Mouse (Mus musculus) monocyte, adult 2 months (primary cell): ENCODE results near the gene Uchl3.

Experiments used
- DNase-seq, 2 experiments: peaks; one replicate each; pipeline ENCODE4 v3.0.0; 2022; ENCODE audit warnings: low spot score in 2 of 2, low read depth in 1 of 2

The Uchl3 gene

DNA sequence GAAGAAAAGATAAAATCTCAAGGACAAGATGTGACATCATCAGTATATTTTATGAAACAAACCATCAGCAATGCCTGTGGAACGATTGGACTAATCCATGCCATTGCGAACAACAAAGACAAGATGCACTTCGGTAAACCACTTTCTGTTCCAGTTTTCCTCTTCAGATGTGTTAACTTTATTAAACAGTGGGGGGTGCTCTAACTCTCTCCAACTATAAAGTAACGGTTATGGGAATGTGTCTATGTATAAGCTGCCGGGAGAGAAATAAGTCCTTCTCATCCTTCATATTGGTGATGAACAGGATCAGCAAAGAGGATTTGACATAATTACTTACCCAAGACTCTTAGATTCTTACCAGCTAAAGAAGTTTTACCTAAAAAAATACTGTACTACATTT, 12.8 kb downstream of the Uchl3 start:
- no peak for DNase-seq

DNA sequence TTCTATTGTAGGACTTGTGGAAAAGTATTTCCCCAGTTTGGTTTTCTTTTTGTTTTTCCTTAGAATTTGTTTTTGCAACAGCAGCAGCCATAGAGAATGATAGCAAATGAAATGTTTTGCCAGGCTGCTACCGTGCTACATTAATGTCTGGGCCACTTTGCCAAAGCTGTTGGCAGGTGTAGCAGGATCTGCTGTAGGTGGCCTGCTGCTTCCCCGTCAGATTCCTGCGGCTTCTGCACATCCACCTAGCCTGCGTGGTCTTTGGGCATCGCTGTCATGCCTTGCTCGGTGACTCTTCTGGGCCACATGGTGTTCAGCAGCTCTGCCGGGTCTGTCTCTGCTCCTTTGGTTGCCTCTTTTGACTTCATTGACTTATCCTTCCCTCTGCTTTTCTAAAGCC, 14.9 kb downstream of the Uchl3 start:
- DNase-seq: no peak

DNA sequence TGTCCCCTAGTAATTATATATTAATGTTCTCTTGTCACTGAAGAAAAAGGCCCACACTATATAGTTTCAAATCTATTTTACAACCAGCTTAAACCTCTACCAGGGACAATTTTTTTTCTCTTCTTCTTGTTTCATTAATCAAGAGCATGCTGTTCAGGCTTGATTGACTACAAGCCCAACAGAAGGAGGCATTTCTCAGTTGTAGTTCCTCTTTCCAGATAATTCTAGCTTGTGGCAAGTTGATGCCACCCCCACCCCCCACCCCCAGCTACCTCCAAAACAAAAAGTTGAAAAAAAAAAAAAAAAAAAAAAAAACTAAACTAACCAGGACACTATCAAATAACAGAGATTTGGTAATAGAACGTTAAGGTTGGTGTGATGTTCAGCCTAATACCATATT, 18.5 kb downstream of the Uchl3 start:
- no peak for DNase-seq

DNA sequence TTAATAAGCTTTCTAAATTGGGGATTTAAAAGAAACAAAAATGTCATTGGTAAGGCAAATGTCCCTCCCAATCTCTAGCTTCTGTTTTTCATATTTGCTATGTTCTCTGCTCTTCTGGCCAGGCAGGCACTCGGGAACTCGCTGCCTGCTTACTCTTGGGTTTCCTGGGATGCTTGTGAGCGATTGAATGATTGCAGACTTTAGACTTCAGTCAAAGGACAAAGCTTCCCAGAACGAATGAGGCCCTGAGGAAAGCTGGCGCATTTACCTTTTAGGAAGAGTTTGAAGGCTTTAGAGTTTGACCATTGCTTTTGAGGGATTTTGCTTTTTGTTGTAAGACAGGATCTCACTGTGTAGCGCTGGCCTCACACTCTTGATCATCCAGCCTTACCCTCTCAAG, 33.9 kb downstream of the Uchl3 start:
- no peak for DNase-seq

DNA sequence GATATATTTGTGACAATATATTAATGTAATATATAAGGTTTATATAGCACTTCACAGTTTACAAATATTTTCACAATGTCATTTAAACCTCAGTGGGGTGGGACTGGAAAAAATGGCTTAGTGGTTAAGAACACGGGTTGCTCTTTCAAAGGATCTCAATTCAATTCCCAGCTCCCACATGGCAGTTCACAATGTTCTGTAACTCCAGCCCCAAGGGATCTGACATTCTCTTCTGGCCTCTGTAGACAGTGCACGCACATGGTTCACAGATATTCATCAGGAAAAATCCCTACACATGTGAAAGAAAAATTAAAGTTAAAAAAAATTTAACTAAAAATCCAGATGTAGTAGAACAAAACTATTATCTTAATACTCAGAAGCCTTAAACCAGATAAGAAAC, 34.6 kb downstream of the Uchl3 start:
- DNase-seq: no peak

DNA sequence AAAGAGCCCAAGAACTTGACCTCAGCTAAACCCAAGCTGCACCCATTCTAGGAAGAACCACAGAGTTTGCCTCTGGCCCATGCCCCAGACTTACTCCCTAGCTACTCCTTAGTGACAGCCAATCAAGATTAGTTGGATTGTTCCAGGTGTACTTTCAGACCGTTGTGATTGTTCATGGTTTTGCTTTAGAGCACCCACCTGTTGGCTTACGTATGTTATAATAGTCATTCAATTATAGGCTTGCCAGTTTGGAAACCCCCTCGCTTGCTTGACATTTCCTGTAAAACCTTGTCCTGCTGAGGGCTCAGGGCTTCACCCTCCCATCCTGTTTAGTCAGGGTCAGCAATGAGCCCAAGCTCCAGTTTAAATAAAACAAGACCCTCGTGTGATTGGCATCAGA, 50.7 kb downstream of the Uchl3 start:
- DNase-seq: no peak

DNA sequence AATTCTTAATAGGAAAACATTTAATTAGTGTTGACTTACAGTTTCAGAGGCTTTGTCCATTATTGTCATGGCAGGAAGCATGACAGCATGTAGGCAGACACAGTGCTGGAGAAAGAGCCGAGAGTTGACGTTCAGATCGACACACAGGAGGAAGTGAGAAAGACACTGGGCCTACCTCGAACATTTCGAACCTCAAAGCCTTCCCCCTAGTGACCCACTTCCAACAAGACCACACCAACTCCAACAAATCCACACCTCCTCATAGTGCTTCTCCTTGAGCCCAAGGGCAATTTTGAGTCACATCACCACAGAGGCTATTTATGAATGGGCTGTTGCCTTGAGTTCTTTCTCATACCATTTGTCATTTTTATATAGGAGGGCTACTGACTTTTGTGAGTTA, 53.3 kb downstream of the Uchl3 start:
- DNase-seq: no peak

DNA sequence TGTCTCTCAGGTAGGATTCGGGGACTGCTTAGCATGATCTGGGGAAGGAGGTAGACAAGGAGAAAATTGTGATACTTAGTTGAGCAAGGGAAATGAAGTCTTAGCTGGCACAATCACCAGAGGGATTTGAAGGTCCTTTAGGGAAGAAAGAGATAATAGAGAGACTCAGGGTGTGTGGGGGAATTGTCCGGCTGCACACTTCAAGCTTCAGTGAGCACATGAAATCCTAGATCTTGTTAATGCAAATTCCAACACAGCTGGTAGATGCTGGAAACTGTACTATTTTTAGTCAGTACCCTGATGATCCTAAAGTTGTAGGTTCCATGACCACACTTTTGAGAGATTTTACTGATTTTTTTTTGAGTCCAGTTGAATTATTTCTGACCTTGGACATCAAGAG, 60.6 kb downstream of the Uchl3 start:
- DNase-seq: no peak

DNA sequence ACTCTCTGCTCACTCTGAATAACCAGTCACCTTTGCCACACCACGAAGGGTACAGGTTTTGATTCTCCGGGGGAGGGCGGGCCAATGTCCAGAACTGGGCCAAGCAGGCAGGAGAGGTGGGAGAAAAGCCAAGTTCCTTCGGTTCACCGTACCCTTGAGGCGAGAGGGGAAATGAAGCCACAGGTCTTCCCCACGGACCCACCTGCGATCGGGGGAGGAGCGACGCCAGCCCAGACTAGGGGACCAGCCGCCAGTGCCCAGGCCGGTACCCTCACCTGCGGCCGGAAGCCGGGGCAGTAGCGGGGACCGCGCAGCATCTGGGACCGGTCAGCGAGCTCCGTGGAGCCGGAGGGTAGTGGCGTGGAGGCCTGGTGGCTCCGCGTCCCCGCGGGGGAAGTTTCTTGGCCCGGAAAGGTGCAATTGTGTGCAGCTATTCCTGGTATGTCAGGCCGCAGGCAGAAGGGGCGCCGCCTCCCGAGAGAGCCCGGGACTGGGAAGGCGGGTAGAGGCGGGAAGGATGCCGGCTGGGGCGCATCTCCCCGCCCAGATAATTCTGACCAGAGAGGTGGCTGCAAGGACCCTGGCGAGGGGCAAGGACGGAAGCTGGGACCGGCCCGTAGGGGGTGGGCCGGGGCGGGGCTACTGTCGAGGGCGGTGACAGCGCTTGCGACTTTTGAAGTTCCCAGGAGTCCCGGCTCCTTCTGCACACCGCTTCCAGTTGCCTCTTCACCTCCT, 75.6 kb downstream of the Uchl3 start, which contains the start of the genes Gm9922 and Lmo7:
Gene Gm9922, minus strand, starts transcription at position 578 of the 735 bp plus-strand sequence.
Gene Lmo7, plus strand, starts transcription at position 721 of the 735 bp plus-strand sequence.
- no peak for DNase-seq

DNA sequence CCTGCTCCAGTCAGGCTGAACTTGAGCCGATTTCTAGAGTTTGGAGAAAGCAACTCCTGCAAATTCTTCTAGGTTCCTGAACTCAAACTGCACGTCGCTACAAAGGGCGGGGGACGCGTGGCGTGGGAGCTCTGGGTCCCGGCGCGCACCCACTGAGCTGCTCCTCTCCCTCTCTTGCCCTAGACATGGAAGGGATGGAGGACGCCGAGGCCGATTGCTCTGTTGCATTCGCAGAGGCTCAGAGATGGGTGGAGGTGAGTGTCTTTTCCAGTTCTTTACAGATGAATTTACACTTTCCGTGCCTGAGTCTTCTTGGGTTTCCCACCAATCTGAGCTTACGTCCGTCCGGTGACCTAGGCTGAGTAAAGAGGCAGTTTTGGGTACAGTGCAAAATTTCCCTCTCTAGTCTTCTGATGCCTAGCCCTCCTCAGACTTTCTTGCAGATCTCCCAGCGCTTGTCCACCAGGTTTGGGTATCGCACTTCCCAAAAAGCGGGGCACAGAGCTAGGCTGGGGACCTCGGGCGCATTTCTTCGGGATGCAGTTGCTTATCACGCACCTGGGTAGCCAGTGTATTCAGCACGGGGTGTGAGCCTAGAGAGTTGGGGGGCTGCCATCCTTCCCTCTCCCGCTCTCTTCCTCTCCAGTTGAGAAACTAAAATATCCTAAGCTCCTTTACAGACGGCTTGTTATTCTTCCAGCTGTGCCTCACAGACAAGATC, 76.4 kb downstream of the Uchl3 start:
- DNase-seq: no peak

DNA sequence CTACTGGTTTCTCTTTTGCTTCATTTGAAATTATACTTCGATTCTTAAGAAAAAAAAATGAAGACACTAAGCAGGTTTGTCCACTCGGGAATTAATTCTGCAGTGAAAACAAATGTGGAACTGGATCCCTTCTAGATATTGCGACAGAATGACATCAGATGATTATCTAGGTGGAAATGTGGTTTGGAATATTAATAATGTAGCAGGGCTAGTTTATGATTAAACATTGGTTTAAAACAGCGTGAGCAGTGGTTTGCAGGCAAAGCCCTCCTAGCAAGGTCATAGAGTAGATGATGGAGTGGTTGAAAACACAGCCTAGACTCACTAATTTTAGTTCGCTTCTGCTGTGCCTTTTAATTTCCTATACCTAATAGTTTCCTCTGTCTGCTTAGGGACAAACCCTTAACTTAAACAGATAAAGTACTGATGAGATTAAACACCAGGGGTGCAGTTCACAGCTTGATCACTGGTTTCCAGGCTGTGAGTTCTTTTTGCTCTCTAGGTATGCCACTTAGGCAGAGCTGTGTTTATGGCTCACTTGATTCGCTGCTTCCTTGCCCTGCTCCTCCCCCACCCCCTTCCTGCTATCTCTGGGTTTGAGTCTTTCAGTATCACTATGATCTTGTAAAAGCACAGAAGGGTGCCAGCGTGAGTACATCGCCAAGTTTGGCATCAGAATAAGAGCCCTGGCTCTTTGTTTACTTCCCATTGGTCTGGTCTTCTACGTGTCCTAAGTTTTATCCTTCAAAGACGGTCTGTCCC, 80.0 kb downstream of the Uchl3 start:
- no peak for DNase-seq

DNA sequence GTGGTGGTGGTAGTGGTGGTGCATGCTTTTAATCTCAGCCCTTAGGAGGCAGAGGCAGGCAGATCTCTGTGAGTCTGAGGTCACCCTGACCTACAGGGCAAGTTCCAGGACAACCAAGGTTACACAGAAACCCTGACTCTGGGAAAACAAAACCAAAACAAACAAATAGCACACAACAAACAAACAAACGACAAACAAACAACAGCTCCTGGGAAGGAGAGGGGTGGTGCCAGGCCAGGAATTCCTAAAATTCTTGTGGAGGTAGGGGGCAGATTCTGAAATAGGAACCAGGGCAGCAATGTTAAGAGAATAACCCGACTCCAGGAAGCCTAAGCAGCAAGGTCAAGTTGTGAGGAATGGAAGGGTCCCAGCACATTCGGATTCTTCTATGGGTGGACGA, 83.7 kb downstream of the Uchl3 start:
- DNase-seq: no peak
